11 mouse cellular contexts compared by ENCODE assay signal in the genomic region with DNA sequence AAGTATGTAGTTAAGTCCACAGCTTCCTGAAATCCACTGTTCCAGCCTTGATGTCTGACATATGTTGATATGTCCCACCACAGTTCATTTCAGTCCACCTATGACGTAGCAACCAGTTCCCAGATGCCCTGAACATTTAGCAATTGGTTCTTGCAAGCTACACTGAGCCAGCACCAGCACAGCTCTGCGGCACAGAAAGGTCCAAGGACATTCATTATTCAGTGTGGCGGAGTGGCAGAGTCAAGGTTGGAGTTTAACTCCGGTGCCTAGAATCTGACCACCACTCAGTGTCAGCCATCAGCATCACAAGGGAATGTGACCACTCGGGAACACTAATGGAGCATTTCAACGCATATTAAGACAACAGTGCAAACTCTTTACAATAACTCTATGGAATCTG. TPM values are rescaled to one million over a fixed set of nuclear protein-coding genes. Genes with fewer than 3 reads are reported as not detected.
DNase-seq lines count a peak whose midpoint lies in the region; ATAC-seq and TF ChIP-seq lines count a peak whose summit lies in the region.
"Had no signal": no experiment of that assay in that cellular context is flagged by ENCODE, and none has a peak within 500 bp of the region (broad histone marks: within the 10 kb centered on the region; RNA-seq: fewer than 3 reads in every experiment).

No protein-coding gene starts in this region.

- 58% methylated on average over 6 of the region's 6 CpGs for WGBS in embryonic facial prominence, embryonic 13.5 days
- WGBS in embryonic facial prominence, embryonic 10.5 days = 63% methylated on average over 6 of the region's 6 CpGs
- 47% methylated on average over 6 of the region's 6 CpGs for WGBS in neural tube, embryonic 12.5 days
- WGBS in liver, embryonic 12.5 days (ENCODE audit: insufficient replicate concordance) = 53% methylated on average over 6 of the region's 6 CpGs
- 57% methylated on average over 6 of the region's 6 CpGs for WGBS in stomach, embryonic 15.5 days
- WGBS in cerebellum, adult 2 months = 77% methylated on average over 6 of the region's 6 CpGs

- no peak overlapping the region for H3K27ac ChIP-seq in embryonic facial prominence, embryonic 13.5 days
- H3K27ac ChIP-seq in embryonic facial prominence, embryonic 10.5 days (replicated peaks) = no peak overlapping the region
- no peak overlapping the region for H3K27ac ChIP-seq in neural tube, embryonic 12.5 days
- H3K27ac ChIP-seq in liver, embryonic 12.5 days = no peak overlapping the region
- no peak overlapping the region for H3K27ac ChIP-seq in stomach, embryonic 15.5 days
- H3K27ac ChIP-seq in cerebellum, adult 2 months (ENCODE audit: insufficient read depth, low read length) = no peak overlapping the region

- no peaks in the 10 kb centered on the region for H3K9me3 ChIP-seq in embryonic facial prominence, embryonic 13.5 days
- H3K9me3 ChIP-seq in embryonic facial prominence, embryonic 10.5 days = no peaks in the 10 kb centered on the region
- H3K9me3 ChIP-seq in neural tube, embryonic 12.5 days = no peaks in the 10 kb centered on the region
- H3K9me3 ChIP-seq in liver, embryonic 12.5 days (replicated peaks) = no peaks in the 10 kb centered on the region
- no peaks in the 10 kb centered on the region for H3K9me3 ChIP-seq in stomach, embryonic 15.5 days

- H3K9ac ChIP-seq in embryonic facial prominence, embryonic 13.5 days = no peak overlapping the region
- H3K9ac ChIP-seq in neural tube, embryonic 12.5 days = no peak overlapping the region
- H3K9ac ChIP-seq in liver, embryonic 12.5 days = peak overlapping the region; percentile 80
- H3K9ac ChIP-seq in stomach, embryonic 15.5 days = no peak overlapping the region

- H3K4me2 ChIP-seq in embryonic facial prominence, embryonic 13.5 days = peak overlapping the region; percentile 100
- H3K4me2 ChIP-seq in neural tube, embryonic 12.5 days (replicated peaks) = peak overlapping the region; percentile 98; the same call in 1 of the 2 replicates
- H3K4me2 ChIP-seq in liver, embryonic 12.5 days = peak overlapping the region; percentile 99
- peak overlapping the region; percentile 99 for H3K4me2 ChIP-seq in stomach, embryonic 15.5 days

- H3K4me1 ChIP-seq in embryonic facial prominence, embryonic 13.5 days = peaks cover 18% of the 10 kb centered on the region
- peaks cover 25% of the 10 kb centered on the region for H3K4me1 ChIP-seq in embryonic facial prominence, embryonic 10.5 days
- H3K4me1 ChIP-seq in neural tube, embryonic 12.5 days = peaks cover 14% of the 10 kb centered on the region; the same call in 1 of the 2 replicates
- H3K4me1 ChIP-seq in liver, embryonic 12.5 days = peaks cover 72% of the 10 kb centered on the region
- peaks cover 14% of the 10 kb centered on the region for H3K4me1 ChIP-seq in stomach, embryonic 15.5 days
- H3K4me1 ChIP-seq in cerebellum, adult 2 months (ENCODE audit: control insufficient read depth, insufficient read depth, low read length) = no peaks in the 10 kb centered on the region

- peaks cover 81% of the 10 kb centered on the region for H3K27me3 ChIP-seq in embryonic facial prominence, embryonic 13.5 days
- H3K27me3 ChIP-seq in embryonic facial prominence, embryonic 10.5 days (replicated peaks; ENCODE audit: low read depth, poor library complexity, severe bottlenecking) = peaks cover 83% of the 10 kb centered on the region
- peaks cover 69% of the 10 kb centered on the region for H3K27me3 ChIP-seq in neural tube, embryonic 12.5 days (replicated peaks)
- peaks cover 30% of the 10 kb centered on the region for H3K27me3 ChIP-seq in liver, embryonic 12.5 days (replicated peaks)
- H3K27me3 ChIP-seq in stomach, embryonic 15.5 days (replicated peaks) = peaks cover 61% of the 10 kb centered on the region
- no peaks in the 10 kb centered on the region; the same call in 1 of the 2 replicates for H3K27me3 ChIP-seq in cerebellum, adult 2 months (ENCODE audit: control insufficient read depth, insufficient read depth, low read length)

- ATAC-seq in embryonic facial prominence, embryonic 13.5 days (ENCODE audit: insufficient number of reproducible peaks, insufficient read depth, low FRiP score, low TSS enrichment, low read depth) = no peak
- no peak for ATAC-seq in neural tube, embryonic 12.5 days (ENCODE audit: low FRiP score, low read depth)
- ATAC-seq in liver, embryonic 12.5 days = no peak
- no peak for ATAC-seq in stomach, embryonic 15.5 days (ENCODE audit: insufficient read depth, low FRiP score, low read depth)

- no peak for TF ChIP-seq CTCF in cerebellum, adult 2 months (IDR thresholded peaks at IDR 0.05; ENCODE audit: borderline replicate concordance, insufficient read depth, low read depth, low read length)

- TF ChIP-seq POLR2A in cerebellum, adult 2 months (IDR thresholded peaks at IDR 0.05; ENCODE audit: borderline replicate concordance, insufficient read depth, low read length) = no peak

- no peak for DNase-seq in embryonic facial prominence, embryonic 10.5 days (ENCODE audit: low spot score)
- DNase-seq in neural tube, embryonic 10.5 days (ENCODE audit: extremely low spot score, low spot score) = no peak
- DNase-seq in cerebellum, adult 2 months = no peak
- DNase-seq in cerebellum, postnatal 25 days = no peak
- DNase-seq: gastrocnemius, postnatal 25 days; kidney, postnatal 25 days; right cerebral cortex, postnatal 14 days had no signal

- H3K4me3 ChIP-seq in embryonic facial prominence, embryonic 13.5 days = no peak overlapping the region
- H3K4me3 ChIP-seq in embryonic facial prominence, embryonic 10.5 days = no peak overlapping the region
- 0 out of 2 replicates have a peak overlapping the region, but pooled peaks have one; percentile 71 for H3K4me3 ChIP-seq in neural tube, embryonic 12.5 days
- H3K4me3 ChIP-seq in liver, embryonic 12.5 days = peak overlapping the region; percentile 72
- H3K4me3 ChIP-seq in stomach, embryonic 15.5 days (replicated peaks) = peak overlapping the region; percentile 75
- no peak overlapping the region for H3K4me3 ChIP-seq in cerebellum, adult 2 months (replicated peaks; ENCODE audit: insufficient read depth, low read depth, low read length)

- no peaks in the 10 kb centered on the region for H3K36me3 ChIP-seq in embryonic facial prominence, embryonic 13.5 days
- no peaks in the 10 kb centered on the region for H3K36me3 ChIP-seq in embryonic facial prominence, embryonic 10.5 days (replicated peaks)
- H3K36me3 ChIP-seq in neural tube, embryonic 12.5 days = no peaks in the 10 kb centered on the region
- H3K36me3 ChIP-seq in liver, embryonic 12.5 days = no peaks in the 10 kb centered on the region
- H3K36me3 ChIP-seq in stomach, embryonic 15.5 days = no peaks in the 10 kb centered on the region

RNA-seq across cellular contexts. Expression of a gene that starts 1.9 kb away (rescaled TPM):
- 11.7 and 12.3 TPM in 2 replicates for polyA plus RNA-seq in embryonic facial prominence, embryonic 13.5 days (2015; fragmentation: Nextera tagmentation; extraction: Ambion mirVana)
- polyA plus RNA-seq in embryonic facial prominence, embryonic 10.5 days (2016; fragmentation: Nextera tagmentation; extraction: Ambion mirVana) = 4.1 and 8.2 TPM in 2 replicates
- 18.6 and 22.7 TPM in 2 replicates for polyA plus RNA-seq in neural tube, embryonic 12.5 days (2016; fragmentation: Nextera tagmentation; extraction: Ambion mirVana)
- 57.7 and 58.1 TPM in 2 replicates for polyA plus RNA-seq in liver, embryonic 12.5 days (2016; fragmentation: Nextera tagmentation; extraction: Ambion mirVana)
- polyA plus RNA-seq in stomach, embryonic 15.5 days (2015; fragmentation: Nextera tagmentation; extraction: Ambion mirVana) = 25.7 and 27.9 TPM in 2 replicates
- polyA plus RNA-seq in cerebellum, adult 2 months (2012; rRNA removed) = 68.2 and 73.0 TPM in 2 replicates

RNA-seq across cellular contexts. Expression of a gene that starts 44.9 kb away (rescaled TPM):
- 37.9 and 45.4 TPM in 2 replicates for polyA plus RNA-seq in embryonic facial prominence, embryonic 13.5 days (2015; fragmentation: Nextera tagmentation; extraction: Ambion mirVana)
- 25.3 and 27.0 TPM in 2 replicates for polyA plus RNA-seq in embryonic facial prominence, embryonic 10.5 days (2016; fragmentation: Nextera tagmentation; extraction: Ambion mirVana)
- 29.4 and 30.9 TPM in 2 replicates for polyA plus RNA-seq in neural tube, embryonic 12.5 days (2016; fragmentation: Nextera tagmentation; extraction: Ambion mirVana)
- polyA plus RNA-seq in liver, embryonic 12.5 days (2016; fragmentation: Nextera tagmentation; extraction: Ambion mirVana) = 17.9 and 18.2 TPM in 2 replicates
- 26.8 and 28.5 TPM in 2 replicates for polyA plus RNA-seq in stomach, embryonic 15.5 days (2015; fragmentation: Nextera tagmentation; extraction: Ambion mirVana)
- 134 and 136 TPM in 2 replicates for polyA plus RNA-seq in cerebellum, adult 2 months (2012; rRNA removed)

Comparison
In these comparisons a context has a peak if more than half of its experiments do, and no peak if none do; other contexts are left out.
1. H3K4me3 ChIP-seq: peak in neural tube, embryonic 12.5 days (single experiment), liver, embryonic 12.5 days (single experiment) and stomach, embryonic 15.5 days (single experiment); none in embryonic facial prominence, embryonic 13.5 days (single experiment), embryonic facial prominence, embryonic 10.5 days (single experiment) and cerebellum, adult 2 months (single experiment).
2. Peak in every context shown above with its lines, with median percentiles within 50 percentile points of each other: H3K4me2 ChIP-seq.